Mouse (Mus musculus) bone marrow, adult 2 months (tissue): ENCODE results near the gene Anxa3.

Source experiments
- CTCF ChIP-seq: fragments of 200-500 bp; IDR thresholded peaks from 2 replicates; pipeline ENCODE4 v1.5.1; 2011; ENCODE audit warnings: low read length, control low read depth; ENCODE audit not compliant: control insufficient read depth, insufficient read depth
- POLR2A ChIP-seq: fragments of 200-500 bp; IDR thresholded peaks from 2 replicates; pipeline ENCODE4 v1.6.1; 2011; ENCODE audit warnings: low read depth, mild to moderate bottlenecking, control low read depth, low read length, borderline replicate concordance; ENCODE audit not compliant: control insufficient read depth

DNA sequence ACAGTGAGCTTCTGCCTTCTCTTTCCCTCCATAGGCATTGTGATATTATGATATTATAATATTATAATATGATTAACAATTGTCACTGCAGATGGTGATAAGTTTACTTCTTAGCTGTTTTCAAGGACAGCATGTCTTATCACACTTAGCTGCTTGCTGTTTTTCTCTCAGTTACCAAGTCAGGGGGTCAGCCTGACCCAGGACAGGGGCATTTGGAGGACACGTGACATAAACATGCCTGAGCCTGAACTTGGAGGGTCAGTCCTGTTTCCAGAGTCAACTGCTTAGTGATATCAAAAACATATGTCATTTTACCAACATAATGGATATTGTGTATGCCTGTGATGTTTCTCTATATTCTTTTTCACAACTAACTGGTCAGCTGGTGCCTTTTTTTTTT lies 34.0 kb downstream of the Anxa3 start:
- TF ChIP-seq CTCF (no peak), POLR2A (no peak)
